Mouse (Mus musculus) megakaryocyte, embryonic 14.5 days (primary cell): ENCODE results near the gene Pan2.

Source experiments
- FLI1 ChIP-seq: IDR thresholded peaks from 2 replicates; pipeline ENCODE4 v1.6.1; 2012; ENCODE audit warnings: low read length, inconsistent platforms, mixed read lengths
- GATA1 ChIP-seq: IDR thresholded peaks from 3 replicates; pipeline ENCODE4 v1.6.1; 2012; ENCODE audit warnings: mixed read lengths, low read length, inconsistent platforms, borderline replicate concordance

- no peak for TF ChIP-seq GATA1
- TF ChIP-seq FLI1, result no peak
Observed at GRCm38 (mm10) chr10:128296370-128297090, 6.6 kb upstream of the Pan2 start.
